Mouse (Mus musculus): ENCODE measurements around the gene Nkx6-2. TPM values are rescaled to one million over a fixed set of nuclear protein-coding genes. Genes with fewer than 3 reads are reported as not detected.

Gene Nkx6-2
- polyA plus RNA-seq, 1 experiment from 2014 or later: 9.3 TPM

GRCm38 (mm10) chr7:139538541-139538940, 44.1 kb downstream of the Nkx6-2 start:
- Histone ChIP-seq H3K27me3 (peaks cover 89% of the 10 kb centered on the region), H3K4me2 (no peak overlapping the region), H3K4me1 (replicated peaks) (0 out of 2 replicates have a peak, but pooled peaks cover 4% of the 10 kb centered on the region), H3K27ac (replicated peaks) (no peak overlapping the region), H3K9ac (no peak overlapping the region), H3K4me3 (no peak overlapping the region), H3K9me3 (no peaks in the 10 kb centered on the region), H3K36me3 (no peaks in the 10 kb centered on the region)
- no peak for ATAC-seq (ENCODE audit: low FRiP score, low read depth)
- WGBS: 85% methylated on average over 2 of the region's 2 CpGs

DNA sequence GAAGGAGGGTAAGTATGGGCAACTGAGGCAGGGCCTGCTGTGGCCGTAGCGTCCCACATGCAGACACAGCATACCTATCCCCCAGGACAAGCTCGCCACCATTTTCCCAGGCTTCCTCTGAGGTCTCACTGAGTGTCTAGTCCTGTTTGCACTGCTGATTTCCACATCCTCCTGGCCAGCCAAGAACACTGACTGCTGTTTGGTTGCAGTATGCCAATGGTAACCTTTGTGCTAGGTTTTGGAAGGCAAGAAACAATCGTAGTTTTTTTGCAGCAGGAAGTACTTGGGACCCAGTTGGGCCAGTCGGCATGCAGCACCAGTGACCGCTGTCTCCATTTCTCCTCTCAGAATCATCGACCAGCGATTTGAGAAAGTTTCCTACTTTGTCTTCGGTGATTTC, 44.8 kb downstream of the Nkx6-2 start:
- Histone ChIP-seq H3K27ac (replicated peaks) (no peak overlapping the region), H3K27me3 (peaks cover 91% of the 10 kb centered on the region), H3K4me3 (no peak overlapping the region), H3K4me1 (replicated peaks) (0 out of 2 replicates have a peak, but pooled peaks cover 4% of the 10 kb centered on the region), H3K36me3 (no peaks in the 10 kb centered on the region), H3K4me2 (no peak overlapping the region), H3K9me3 (no peaks in the 10 kb centered on the region), H3K9ac (no peak overlapping the region)
- 98% methylated on average over 9 of the region's 9 CpGs for WGBS
- no peak for ATAC-seq (ENCODE audit: low FRiP score, low read depth)

DNA sequence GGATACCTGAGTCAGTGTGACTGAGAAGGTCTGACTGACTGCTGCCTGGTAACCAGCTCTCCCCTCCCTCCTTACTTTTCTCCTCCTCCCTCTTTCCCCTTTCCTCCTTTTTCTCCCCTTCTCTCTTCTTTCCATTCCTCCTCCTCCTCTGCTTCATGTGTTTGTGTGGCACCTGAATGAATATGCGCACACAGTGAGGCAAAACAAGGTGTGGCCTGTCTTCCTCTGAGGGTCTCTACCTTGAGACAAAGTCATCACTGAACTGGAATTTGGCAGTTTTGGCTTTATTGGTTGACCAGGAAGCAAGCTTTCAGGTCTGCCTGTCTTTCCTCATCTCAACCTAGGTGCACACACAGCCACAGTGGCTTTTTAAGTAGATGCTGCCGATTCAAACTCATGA, 45.8 kb downstream of the Nkx6-2 start:
- no peaks in the 10 kb centered on the region for H3K36me3 ChIP-seq
- H3K4me3 ChIP-seq: no peak overlapping the region
- ATAC-seq (ENCODE audit: low FRiP score, low read depth): no peak
- 100% methylated on average over 2 of the region's 2 CpGs for WGBS
- H3K27ac ChIP-seq (replicated peaks): no peak overlapping the region
- no peak overlapping the region for H3K4me2 ChIP-seq
- H3K4me1 ChIP-seq (replicated peaks): 0 out of 2 replicates have a peak, but pooled peaks cover 4% of the 10 kb centered on the region
- H3K9ac ChIP-seq: no peak overlapping the region
- peaks cover 94% of the 10 kb centered on the region for H3K27me3 ChIP-seq
- no peaks in the 10 kb centered on the region for H3K9me3 ChIP-seq

DNA sequence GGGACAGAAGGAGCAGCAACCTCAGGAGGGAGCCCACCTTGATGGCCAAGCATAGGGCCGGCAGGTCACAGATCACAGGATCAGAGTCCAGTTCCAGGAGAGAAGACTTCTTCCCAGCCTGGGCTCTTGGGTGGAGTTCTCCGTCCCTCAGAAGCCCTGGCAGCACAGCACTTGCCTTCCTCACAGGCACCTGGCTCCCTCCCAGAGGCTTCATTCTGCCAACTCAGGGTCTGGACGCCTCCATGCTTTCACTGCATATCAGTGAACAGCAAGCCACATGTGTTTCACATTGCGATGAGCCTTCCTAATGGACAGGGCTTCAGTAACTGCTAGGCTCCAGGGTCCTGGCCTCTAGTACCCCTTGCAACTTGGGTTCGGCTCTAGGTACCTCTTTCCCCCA, 46.3 kb downstream of the Nkx6-2 start:
- Histone ChIP-seq H3K27me3 (peaks cover 93% of the 10 kb centered on the region), H3K4me1 (replicated peaks) (peaks cover 5% of the 10 kb centered on the region; the same call in 1 of the 2 replicates), H3K9me3 (no peaks in the 10 kb centered on the region), H3K27ac (replicated peaks) (no peak overlapping the region), H3K9ac (no peak overlapping the region), H3K36me3 (no peaks in the 10 kb centered on the region), H3K4me3 (no peak overlapping the region), H3K4me2 (no peak overlapping the region)
- 91% methylated on average over 5 of the region's 5 CpGs for WGBS
- ATAC-seq (ENCODE audit: low FRiP score, low read depth): no peak

DNA sequence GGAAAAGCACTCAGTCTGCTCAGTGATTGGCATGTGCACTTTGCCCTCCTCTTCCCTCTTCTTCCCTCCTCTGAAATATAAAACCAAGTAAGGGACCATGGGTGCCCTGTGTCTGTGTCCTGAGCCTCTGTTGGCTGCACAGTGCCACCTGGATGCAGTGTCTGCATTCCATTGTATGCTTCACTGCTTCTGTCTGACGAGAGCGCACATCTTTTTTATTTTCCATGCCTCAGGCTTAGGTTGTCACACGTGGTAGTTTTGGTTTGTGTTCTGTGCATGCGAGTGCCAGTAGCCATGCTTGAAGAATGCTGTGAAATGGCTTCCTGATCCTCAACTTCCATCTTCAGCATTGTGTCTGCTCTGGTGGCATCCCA, 51.2 kb downstream of the Nkx6-2 start:
- no peak for ATAC-seq (ENCODE audit: low FRiP score, low read depth)
- Histone ChIP-seq H3K9me3 (no peaks in the 10 kb centered on the region), H3K27me3 (peaks cover 72% of the 10 kb centered on the region), H3K36me3 (no peaks in the 10 kb centered on the region), H3K4me3 (no peak overlapping the region), H3K27ac (replicated peaks) (no peak overlapping the region), H3K9ac (no peak overlapping the region), H3K4me2 (no peak overlapping the region), H3K4me1 (replicated peaks) (peaks cover 15% of the 10 kb centered on the region)
- WGBS: 44% methylated on average over 4 of the region's 4 CpGs

DNA sequence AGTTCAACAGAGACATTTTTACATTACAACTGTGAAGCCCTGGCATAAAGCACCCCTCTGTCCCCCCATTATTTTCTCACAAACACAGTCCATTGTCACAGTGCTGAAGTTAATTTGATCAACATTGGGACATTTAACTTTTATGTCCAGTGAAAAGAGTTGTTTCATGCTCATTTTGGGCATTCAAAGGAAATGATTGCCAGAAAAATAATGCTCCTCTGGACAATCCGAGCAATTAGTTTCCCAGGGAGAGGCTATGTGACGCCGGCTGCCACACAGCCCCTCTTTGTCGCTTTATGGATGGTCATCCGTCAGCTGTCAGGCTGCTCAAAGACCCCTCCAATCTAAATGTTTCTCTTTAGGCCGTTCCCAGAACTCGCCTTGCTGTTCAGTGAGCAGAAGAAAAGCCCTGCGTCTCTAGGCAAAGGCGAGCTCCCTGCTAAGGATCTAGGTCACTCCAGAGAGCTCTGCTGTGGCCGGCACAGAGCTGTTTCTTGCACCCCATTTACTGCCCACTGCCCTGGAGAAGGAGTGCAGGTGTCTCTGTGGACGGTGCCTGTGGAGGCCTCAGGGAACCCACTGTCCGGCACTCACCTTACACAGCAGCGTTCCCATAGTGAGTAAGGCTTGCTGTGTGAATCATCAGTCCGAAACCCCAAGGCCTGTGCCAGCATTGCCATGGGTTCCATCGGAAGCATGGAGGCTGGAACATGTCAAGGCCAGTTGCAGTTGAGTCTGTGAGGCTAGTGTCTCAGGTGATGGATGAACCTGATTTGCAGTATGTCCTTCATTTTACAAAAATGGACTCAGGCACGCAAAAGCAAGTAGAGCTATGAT, 51.8 kb downstream of the Nkx6-2 start:
- Histone ChIP-seq H3K36me3 (0 out of 2 replicates have a peak, but pooled peaks cover 4% of the 10 kb centered on the region), H3K4me2 (no peak overlapping the region), H3K9me3 (no peaks in the 10 kb centered on the region), H3K27me3 (peaks cover 72% of the 10 kb centered on the region), H3K4me3 (no peak overlapping the region), H3K27ac (replicated peaks) (0 out of 2 replicates have a peak overlapping the region, but pooled peaks have one; percentile 3), H3K9ac (no peak overlapping the region), H3K4me1 (replicated peaks) (peaks cover 15% of the 10 kb centered on the region)
- 29% methylated on average over 16 of the region's 16 CpGs for WGBS
- peak; percentile 84 for ATAC-seq (ENCODE audit: low FRiP score, low read depth)

Other genes starting within 250 kb of the Nkx6-2 start
- gene Inpp5a, start 193.7 kb downstream of the Nkx6-2 start, polyA plus RNA-seq (2015; fragmentation: Nextera tagmentation; extraction: Ambion mirVana): 21.1 and 24.6 TPM in 2 replicates
- 2.3 and 3.1 TPM in 2 replicates for gene Cfap46, start 101.0 kb upstream of the Nkx6-2 start, polyA plus RNA-seq (2015; fragmentation: Nextera tagmentation; extraction: Ambion mirVana)